Mouse (Mus musculus): ENCODE data around the gene Lamb2.

- TF ChIP-seq GATA1 (IDR thresholded peaks at IDR 0.05; ENCODE audit: borderline replicate concordance, low read length) (no peak), FLI1 (IDR thresholded peaks at IDR 0.05; ENCODE audit: low read length) (no peak)
Observed at GRCm38 (mm10) chr9:108469430-108469829, 10.1 kb upstream of the Lamb2 start.
